Mouse (Mus musculus) liver, embryonic 16.5 days (tissue): ENCODE results near the gene Inafm1. TPM values are rescaled to one million over a fixed set of nuclear protein-coding genes. Genes with fewer than 3 reads are reported as not detected.

ENCODE experiments used
- ATAC-seq: fragments of 200-750 bp; cut with Nextera tagmentation; 2 replicates; pipeline ENCODE4 v1.8.0; 2017; ENCODE audit warnings: low read depth, mild to moderate bottlenecking, moderate number of reproducible peaks, moderate library complexity
- H3K27ac ChIP-seq: fragments of 300-500 bp; sonication (generic); 2 replicates; pipeline ENCODE4 v1.5.1; 2014; ENCODE audit warnings: mild to moderate bottlenecking, low read length
- H3K27me3 ChIP-seq: fragments of 300-500 bp; sonication (generic); 2 replicates; pipeline ENCODE4 v1.6.1; 2014; ENCODE audit warnings: low read depth, low read length, mixed read lengths; ENCODE audit not compliant: control insufficient read depth, insufficient read depth
- H3K36me3 ChIP-seq: fragments of 300-500 bp; sonication (generic); 2 replicates; pipeline ENCODE4 v1.6.1; 2014; ENCODE audit warnings: mild to moderate bottlenecking; ENCODE audit not compliant: control insufficient read depth, insufficient read depth
- H3K4me1 ChIP-seq: fragments of 300-500 bp; sonication (generic); 2 replicates; pipeline ENCODE4 v1.6.1; 2014; ENCODE audit warnings: low read depth, low read length, mixed read lengths; ENCODE audit not compliant: control insufficient read depth
- H3K4me2 ChIP-seq: fragments of 300-500 bp; sonication (generic); 2 replicates; pipeline ENCODE4 v1.6.1; 2014; ENCODE audit warnings: low read depth, low read length, mixed read lengths
- H3K4me3 ChIP-seq: fragments of 300-500 bp; sonication (generic); 2 replicates; pipeline ENCODE4 v1.5.1; 2014; ENCODE audit warnings: low read depth, mild to moderate bottlenecking, low read length
- H3K9ac ChIP-seq: fragments of 300-500 bp; sonication (generic); 2 replicates; pipeline ENCODE4 v1.6.1; 2014; ENCODE audit warnings: low read depth, low read length
- H3K9me3 ChIP-seq: fragments of 300-500 bp; sonication (generic); replicated peaks from 2 replicates; pipeline ENCODE4 v1.6.1; 2016; ENCODE audit warnings: low read length; ENCODE audit not compliant: control insufficient read depth
- WGBS: fragments of 180-500 bp; shearing (Covaris S2); extraction: QIAGEN DNeasy Blood & Tissue Kit; methylation state at CpG from one replicate; pipeline ENCODE4 v1.1.7; 2014; ENCODE audit not compliant: insufficient replicate concordance; 5-methylcytosine and 5-hydroxymethylcytosine counted together
- polyA plus RNA-seq: library from polyadenylated mRNA; unstranded; fragments of >200 nt; fragmentation: Nextera tagmentation; extraction: Ambion mirVana; gene quantifications from 2 replicates; pipeline ENCODE4 v1.2.1, GENCODE M21; 2015

Inafm1 gene
- polyA plus RNA-seq, 1 experiment from 2014 or later = 4.4 TPM

DNA sequence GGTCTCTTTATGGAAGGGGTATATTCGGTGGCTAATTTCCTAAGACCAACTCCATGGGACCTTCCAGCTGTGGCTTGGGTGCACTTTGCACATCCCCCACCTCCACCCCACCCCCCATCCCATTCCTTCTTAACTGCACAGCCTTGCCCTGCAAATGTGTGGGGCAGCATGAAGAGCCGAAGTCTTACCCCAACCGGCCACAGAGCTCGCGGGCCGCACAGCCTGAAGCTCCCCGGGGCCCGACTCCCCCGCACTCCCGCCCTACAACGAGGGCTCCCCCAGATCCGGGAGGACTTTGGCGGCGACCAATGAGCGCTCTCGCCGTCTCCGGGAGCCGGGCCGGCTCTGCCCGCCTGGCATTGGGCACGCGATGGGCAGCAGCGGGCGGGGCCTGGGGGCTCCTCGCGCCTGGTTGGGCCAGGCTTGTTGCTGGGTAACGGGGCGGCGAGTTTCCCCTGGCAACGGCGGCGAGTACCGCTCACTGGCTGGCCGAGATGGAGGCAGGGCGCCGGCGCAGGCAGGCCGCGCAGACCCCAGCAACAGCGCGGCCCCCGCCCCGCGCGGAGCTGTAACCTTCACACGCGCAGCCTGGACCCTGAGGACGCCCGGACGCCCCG, 26.1 kb upstream of the Inafm1 start:
- no peaks in the 10 kb centered on the region for H3K9me3 ChIP-seq
- peaks cover 25% of the 10 kb centered on the region for H3K27me3 ChIP-seq
- no peak overlapping the region; the same call in 1 of the 2 replicates for H3K9ac ChIP-seq
- no peak for ATAC-seq
- 2% methylated on average over 52 of the region's 52 CpGs for WGBS
- no peaks in the 10 kb centered on the region for H3K36me3 ChIP-seq
- H3K4me2 ChIP-seq = peak overlapping the region; percentile 59
- H3K4me3 ChIP-seq = peak overlapping the region; percentile 39
- peaks cover 38% of the 10 kb centered on the region for H3K4me1 ChIP-seq
- no peak overlapping the region for H3K27ac ChIP-seq

DNA sequence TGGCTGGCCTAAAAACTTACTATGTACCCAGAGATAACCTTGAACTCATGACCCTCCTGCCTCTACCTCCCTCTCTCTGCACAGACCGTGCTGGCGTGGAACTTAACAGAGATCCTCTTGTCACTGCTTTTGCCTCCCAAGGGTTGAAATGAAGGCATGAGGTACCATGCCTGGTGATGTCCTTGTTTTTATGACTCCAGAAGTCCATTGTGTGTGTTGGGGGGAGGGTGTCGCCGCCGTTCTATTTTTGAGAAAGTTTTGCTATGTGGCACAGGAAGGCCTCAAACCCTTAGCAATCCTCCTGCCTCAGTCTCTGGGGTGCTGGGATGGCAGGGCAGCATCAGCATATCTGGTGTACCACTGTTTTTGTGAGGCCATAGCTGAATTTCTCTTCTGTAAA, 25.5 kb upstream of the Inafm1 start:
- no peaks in the 10 kb centered on the region for H3K9me3 ChIP-seq
- no peak for ATAC-seq
- H3K4me2 ChIP-seq = no peak overlapping the region
- H3K9ac ChIP-seq = no peak overlapping the region
- peaks cover 42% of the 10 kb centered on the region for H3K4me1 ChIP-seq
- 72% methylated on average over 5 of the region's 5 CpGs for WGBS
- peaks cover 25% of the 10 kb centered on the region for H3K27me3 ChIP-seq
- H3K4me3 ChIP-seq = no peak overlapping the region
- no peaks in the 10 kb centered on the region for H3K36me3 ChIP-seq
- no peak overlapping the region for H3K27ac ChIP-seq

DNA sequence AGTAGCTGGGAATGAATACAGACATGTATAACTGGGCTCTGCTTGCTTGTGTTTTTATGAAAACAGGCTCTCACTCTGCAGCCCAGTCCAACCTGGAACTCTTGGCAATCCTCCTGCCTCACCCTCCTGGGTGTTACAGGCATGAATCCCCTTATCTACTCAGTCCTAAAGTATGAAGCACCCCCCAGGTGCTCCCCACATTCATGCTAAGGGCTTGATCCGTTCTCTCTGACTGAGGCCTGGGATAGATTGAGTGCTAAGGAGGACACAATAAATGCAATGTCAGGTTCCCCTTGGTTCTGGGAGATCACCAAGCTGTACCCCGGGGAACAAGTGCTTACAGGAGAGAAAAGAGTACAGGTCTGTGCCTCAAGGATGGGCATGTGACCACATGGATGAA, 24.2 kb upstream of the Inafm1 start:
- no peak overlapping the region for H3K4me2 ChIP-seq

DNA sequence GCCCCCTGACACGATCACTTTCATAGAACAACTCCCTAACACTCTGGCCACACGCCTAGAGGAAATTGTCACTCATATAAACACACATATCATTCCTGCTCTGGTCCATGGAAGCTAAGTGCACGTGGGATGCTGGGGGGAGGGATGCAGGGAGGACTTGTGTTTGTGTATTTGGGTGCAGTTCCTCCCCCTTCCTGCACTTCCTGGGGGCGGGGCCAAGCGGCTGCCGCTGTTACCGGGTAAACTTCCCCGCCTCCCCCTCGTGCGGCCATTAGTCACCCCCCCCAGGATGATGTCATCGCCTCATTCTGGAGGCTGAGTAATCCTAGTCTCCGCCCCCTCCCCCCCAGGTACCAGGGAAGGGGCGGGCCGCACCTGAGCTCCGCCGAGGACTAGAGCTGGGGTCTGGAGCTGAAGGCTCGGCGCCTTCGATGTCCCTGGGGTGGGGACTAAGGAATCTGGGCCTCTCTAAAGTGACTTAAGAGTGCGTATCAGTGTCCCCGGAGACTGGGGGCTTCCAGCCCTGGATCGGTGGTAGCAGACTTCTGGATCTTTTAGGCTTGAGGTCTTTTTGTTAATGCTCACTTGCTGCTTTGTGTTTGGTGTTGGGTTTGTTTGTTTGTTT, 23.5 kb upstream of the Inafm1 start:
- peaks cover 42% of the 10 kb centered on the region for H3K4me1 ChIP-seq
- H3K27me3 ChIP-seq = peaks cover 25% of the 10 kb centered on the region
- no peaks in the 10 kb centered on the region for H3K9me3 ChIP-seq
- WGBS = 3% methylated on average over 21 of the region's 22 CpGs
- no peaks in the 10 kb centered on the region for H3K36me3 ChIP-seq
- ATAC-seq = peak; percentile 15
- peak overlapping the region; percentile 67 for H3K4me3 ChIP-seq
- peak overlapping the region; percentile 98 for H3K27ac ChIP-seq
- peak overlapping the region; percentile 98 for H3K4me2 ChIP-seq
- peak overlapping the region; percentile 78 for H3K9ac ChIP-seq

More for the DNA sequence above, 24.2 kb upstream of the Inafm1 start:
- Histone ChIP-seq H3K27ac (no peak overlapping the region), H3K4me1 (peaks cover 42% of the 10 kb centered on the region), H3K36me3 (no peaks in the 10 kb centered on the region), H3K4me3 (no peak overlapping the region), H3K9ac (no peak overlapping the region), H3K9me3 (no peaks in the 10 kb centered on the region), H3K27me3 (peaks cover 25% of the 10 kb centered on the region)
- ATAC-seq = no peak
- WGBS = 63% methylated on average over 2 of the region's 2 CpGs

DNA sequence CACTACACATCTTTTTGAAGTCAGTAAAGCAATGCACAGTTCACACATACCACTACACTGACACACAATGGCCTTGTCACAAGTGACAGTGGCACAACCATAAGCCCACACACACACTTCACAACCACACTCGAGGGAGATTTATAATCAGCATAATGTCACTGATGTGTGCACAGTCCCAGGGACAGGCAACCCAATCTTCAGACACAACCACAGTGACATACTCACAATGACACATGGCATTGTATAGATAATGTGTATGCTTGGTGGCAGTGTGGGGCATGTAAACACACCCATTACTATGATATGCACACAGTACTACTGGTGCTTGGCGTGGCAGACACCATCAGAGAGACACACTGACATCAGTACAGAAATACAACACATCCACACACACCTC, 22.7 kb upstream of the Inafm1 start:
- Histone ChIP-seq H3K27ac (peak overlapping the region; percentile 98), H3K9me3 (no peaks in the 10 kb centered on the region), H3K4me3 (peak overlapping the region; percentile 67), H3K9ac (peak overlapping the region; percentile 78), H3K4me2 (peak overlapping the region; percentile 98), H3K27me3 (peaks cover 25% of the 10 kb centered on the region), H3K4me1 (peaks cover 42% of the 10 kb centered on the region), H3K36me3 (no peaks in the 10 kb centered on the region)
- peak; percentile 49 for ATAC-seq
- 16% methylated on average over 2 of the region's 2 CpGs for WGBS

DNA sequence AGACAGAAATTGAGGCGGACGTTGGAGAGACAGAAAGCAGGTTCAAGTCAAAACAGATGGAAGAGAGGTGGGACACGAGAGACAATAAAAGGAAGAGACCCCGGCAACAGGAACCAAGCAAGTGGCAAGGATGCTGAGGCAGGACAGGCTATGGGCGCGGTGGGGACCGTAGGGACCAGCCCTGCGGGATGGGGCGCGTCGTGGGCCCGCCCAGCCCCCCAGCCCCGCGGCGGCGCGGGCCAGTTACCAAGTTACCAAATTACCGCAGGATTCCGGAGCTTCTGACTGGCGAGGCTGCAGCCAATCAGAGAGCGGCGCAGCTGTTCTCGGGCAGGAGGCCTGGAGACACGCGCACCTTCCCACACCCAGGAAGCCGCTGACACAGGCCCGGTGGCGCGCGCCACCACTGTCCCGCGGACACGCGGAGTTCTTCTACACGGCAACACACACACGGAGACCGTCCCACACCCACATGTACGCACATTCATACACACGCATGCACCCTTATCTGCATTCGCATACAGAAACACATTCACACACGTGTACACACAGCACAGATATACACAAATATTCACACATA, 22.0 kb upstream of the Inafm1 start:
- peak overlapping the region; percentile 78 for H3K9ac ChIP-seq
- ATAC-seq = peak; percentile 71

DNA sequence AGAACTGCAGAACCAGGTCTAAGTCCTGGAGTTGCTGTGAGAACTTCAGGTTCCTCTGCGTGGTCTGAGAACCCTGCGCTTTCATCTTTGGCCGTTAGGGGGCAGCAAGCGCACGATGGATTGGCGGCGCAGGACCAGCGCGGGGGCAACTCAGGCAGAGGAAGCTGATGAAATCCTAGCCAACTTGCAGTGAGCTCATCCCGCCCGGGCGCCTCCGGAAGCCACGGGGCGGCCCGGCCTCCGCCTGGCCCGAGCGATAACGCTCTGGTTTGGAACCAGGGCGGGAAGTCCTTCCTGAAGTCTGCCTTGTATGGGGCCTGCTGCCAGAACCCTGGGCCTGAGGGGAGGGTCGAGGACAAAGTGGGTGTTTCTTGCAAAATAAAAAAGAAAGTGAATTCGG, 21.4 kb upstream of the Inafm1 start:
- peak overlapping the region; percentile 78 for H3K9ac ChIP-seq
- no peaks in the 10 kb centered on the region for H3K9me3 ChIP-seq
- H3K36me3 ChIP-seq = no peaks in the 10 kb centered on the region
- H3K4me3 ChIP-seq = peak overlapping the region; percentile 67
- ATAC-seq = peak; percentile 85
- H3K27ac ChIP-seq = peak overlapping the region; percentile 98
- H3K27me3 ChIP-seq = peaks cover 18% of the 10 kb centered on the region
- peaks cover 38% of the 10 kb centered on the region for H3K4me1 ChIP-seq
- H3K4me2 ChIP-seq = peak overlapping the region; percentile 98
- under 1% methylated on average over 23 of the region's 23 CpGs for WGBS

More for the DNA sequence above, 22.0 kb upstream of the Inafm1 start:
- peak overlapping the region; percentile 98 for H3K4me2 ChIP-seq
- H3K27ac ChIP-seq = peak overlapping the region; percentile 98
- WGBS = 2% methylated on average over 31 of the region's 41 CpGs
- no peaks in the 10 kb centered on the region for H3K9me3 ChIP-seq
- peak overlapping the region; percentile 67 for H3K4me3 ChIP-seq
- H3K36me3 ChIP-seq = no peaks in the 10 kb centered on the region
- peaks cover 23% of the 10 kb centered on the region for H3K27me3 ChIP-seq
- H3K4me1 ChIP-seq = peaks cover 42% of the 10 kb centered on the region

DNA sequence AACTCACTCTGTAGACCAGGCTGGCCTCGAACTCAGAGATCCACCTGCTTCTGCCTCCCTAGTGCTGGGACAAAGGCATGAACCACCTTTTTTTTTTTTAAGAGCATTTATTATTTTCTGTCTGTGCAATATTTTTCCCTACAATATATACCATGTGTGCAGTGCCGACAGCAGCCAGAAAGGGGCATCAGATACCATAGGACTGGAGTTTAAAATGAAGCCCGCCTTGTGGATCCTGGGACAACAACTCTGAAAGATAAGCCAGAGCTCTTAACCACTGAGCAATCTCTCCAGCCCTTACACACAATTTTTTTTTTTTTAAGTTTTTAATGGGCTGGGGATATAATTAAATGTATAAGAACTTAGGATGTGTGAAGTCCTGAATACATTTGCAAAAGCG, 20.9 kb upstream of the Inafm1 start:
- H3K4me1 ChIP-seq = peaks cover 34% of the 10 kb centered on the region
- peak overlapping the region; percentile 98 for H3K4me2 ChIP-seq
- peak overlapping the region; percentile 98 for H3K27ac ChIP-seq
- 12% methylated on average over 4 of the region's 4 CpGs for WGBS
- peak overlapping the region; percentile 67 for H3K4me3 ChIP-seq
- ATAC-seq = peak; percentile 28
- H3K9me3 ChIP-seq = no peaks in the 10 kb centered on the region
- peaks cover 13% of the 10 kb centered on the region for H3K27me3 ChIP-seq
- H3K36me3 ChIP-seq = no peaks in the 10 kb centered on the region
- peak overlapping the region; percentile 72 for H3K9ac ChIP-seq

DNA sequence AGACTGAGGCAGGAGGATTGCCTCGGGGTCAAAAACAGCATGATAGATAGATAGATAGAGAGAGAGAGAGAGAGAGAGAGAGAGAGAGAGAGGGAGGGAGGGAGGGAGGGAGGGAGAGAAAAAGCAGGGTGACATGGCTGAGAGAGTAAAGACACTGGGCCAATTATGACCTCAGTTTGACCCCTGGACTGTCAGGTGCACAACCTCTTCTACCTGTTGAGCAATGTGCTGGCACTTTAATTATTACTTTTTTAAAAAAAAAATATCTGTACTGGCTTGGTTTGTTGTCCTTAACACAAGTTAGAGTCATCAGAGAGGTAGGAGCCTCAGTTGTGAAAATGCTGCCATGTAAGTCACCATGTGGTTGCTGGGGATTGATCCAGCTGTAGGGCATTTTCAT, 14.4 kb upstream of the Inafm1 start:
- Histone ChIP-seq H3K27me3 (no peaks in the 10 kb centered on the region), H3K4me2 (no peak overlapping the region), H3K9me3 (no peaks in the 10 kb centered on the region), H3K9ac (no peak overlapping the region), H3K4me1 (peaks cover 21% of the 10 kb centered on the region), H3K4me3 (no peak overlapping the region), H3K27ac (no peak overlapping the region), H3K36me3 (peaks cover 8% of the 10 kb centered on the region)
- 38% methylated on average over 1 of the region's 1 CpGs for WGBS
- ATAC-seq = no peak
